Mouse (Mus musculus): ENCODE data around the gene Map4k1.

GRCm38 (mm10) chr7:29043016-29043673, 61.3 kb downstream of the Map4k1 start:
- TF ChIP-seq POLR2A (IDR thresholded peaks at IDR 0.05; ENCODE audit: insufficient read depth, low read depth, low read length) (no peak), CTCF (IDR thresholded peaks at IDR 0.05; ENCODE audit: insufficient read depth, low read depth, low read length) (no peak)

Data from olfactory bulb, adult 2 months (tissue).